Mouse (Mus musculus) lung, embryonic 16.5 days (tissue): ENCODE results near the gene Adgra3. TPM values are rescaled to one million over a fixed set of nuclear protein-coding genes. Genes with fewer than 3 reads are reported as not detected.

Experiments used
- ATAC-seq: fragments of 200-750 bp; cut with Nextera tagmentation; 2 replicates; pipeline ENCODE4 v1.8.0; 2017; ENCODE audit warnings: low read depth, mild to moderate bottlenecking, moderate library complexity
- H3K27ac ChIP-seq: fragments of 300-500 bp; sonication (generic); 2 replicates; pipeline ENCODE4 v1.5.1; 2014; ENCODE audit warnings: mild to moderate bottlenecking, control low read depth, low read length
- H3K27me3 ChIP-seq: fragments of 300-500 bp; sonication (generic); 2 replicates; pipeline ENCODE4 v1.6.1; 2014; ENCODE audit warnings: low read depth, low read length, mixed read lengths; ENCODE audit not compliant: control insufficient read depth, insufficient read depth
- H3K36me3 ChIP-seq: fragments of 300-500 bp; sonication (generic); 2 replicates; pipeline ENCODE4 v1.6.1; 2014; ENCODE audit warnings: low read length; ENCODE audit not compliant: control insufficient read depth, insufficient read depth
- H3K4me1 ChIP-seq: fragments of 300-500 bp; sonication (generic); replicated peaks from 2 replicates; pipeline ENCODE4 v1.6.1; 2014; ENCODE audit warnings: low read length, mixed read lengths; ENCODE audit not compliant: control insufficient read depth, insufficient read depth
- H3K4me2 ChIP-seq: fragments of 300-500 bp; sonication (generic); 2 replicates; pipeline ENCODE4 v1.6.1; 2014; ENCODE audit warnings: low read depth, low read length, control low read depth
- H3K4me3 ChIP-seq: fragments of 300-500 bp; sonication (generic); 2 replicates; pipeline ENCODE4 v1.5.1; 2014; ENCODE audit warnings: mild to moderate bottlenecking, low read length, control low read depth
- H3K9ac ChIP-seq: fragments of 300-500 bp; sonication (generic); 2 replicates; pipeline ENCODE4 v1.6.1; 2014; ENCODE audit warnings: low read length, control low read depth
- H3K9me3 ChIP-seq: fragments of 300-500 bp; sonication (generic); 2 replicates; pipeline ENCODE4 v1.6.1; 2016; ENCODE audit warnings: low read length; ENCODE audit not compliant: control insufficient read depth
- WGBS: fragments of 180-500 bp; shearing (Covaris S2); extraction: QIAGEN DNeasy Blood & Tissue Kit; methylation state at CpG from one replicate; pipeline ENCODE4 v1.1.7; 2014; 5-methylcytosine and 5-hydroxymethylcytosine counted together
- polyA plus RNA-seq: library from polyadenylated mRNA; unstranded; fragments of >200 nt; fragmentation: Nextera tagmentation; extraction: Ambion mirVana; gene quantifications from 2 replicates; pipeline ENCODE4 v1.2.1, GENCODE M21; 2015

The Adgra3 gene
- 10.0 and 16.0 TPM in 2 replicates for polyA plus RNA-seq

- under 1% methylated on average over 87 of the region's 113 CpGs for WGBS
- Histone ChIP-seq H3K9me3 (no peaks in the 10 kb centered on the region), H3K27me3 (no peaks in the 10 kb centered on the region), H3K4me3 (peak within 1 kb of the TSS; percentile 96), H3K4me2 (peak within 1 kb of the TSS; percentile 91), H3K9ac (peak within 1 kb of the TSS; percentile 89), H3K27ac (peak within 1 kb of the TSS; percentile 91), H3K4me1 (peaks cover 8% of the 10 kb centered on the region), H3K36me3 (no peaks in the 10 kb centered on the region)
- ATAC-seq: peak; percentile 95
These were observed at the start of gene Adgra3 for GRCm38 (mm10) chr5:50058421-50059286. Gene Adgra3 (minus strand): TSS chr5:50059006.

DNA sequence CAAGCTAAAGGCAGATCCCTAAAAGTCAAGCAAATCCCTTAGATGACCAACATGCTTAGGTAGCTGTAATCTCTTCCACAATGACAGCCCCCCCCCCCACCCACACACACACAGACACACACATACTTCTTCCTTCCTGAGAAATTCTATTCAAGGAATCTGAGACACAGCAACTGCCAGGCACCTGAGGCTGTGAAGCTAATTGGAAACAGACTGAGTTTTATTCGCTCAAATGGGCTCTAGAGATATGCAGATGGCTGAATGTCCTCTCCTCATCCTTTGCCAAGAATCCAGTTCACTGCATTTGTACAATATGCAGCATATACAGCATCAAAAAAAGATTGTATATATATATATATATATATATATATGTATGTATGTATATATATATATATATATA lies 24.6 kb upstream of the Adgra3 start:
- H3K9me3 ChIP-seq: no peaks in the 10 kb centered on the region

GRCm38 (mm10) chr5:50074245-50074644 lies 15.4 kb upstream of the Adgra3 start:
- Histone ChIP-seq H3K27ac (no peak overlapping the region), H3K4me2 (no peak overlapping the region), H3K27me3 (no peaks in the 10 kb centered on the region), H3K9me3 (no peaks in the 10 kb centered on the region), H3K9ac (no peak overlapping the region), H3K4me3 (no peak overlapping the region), H3K4me1 (no peaks in the 10 kb centered on the region), H3K36me3 (no peaks in the 10 kb centered on the region)
- ATAC-seq: no peak

More for the DNA sequence above, 24.6 kb upstream of the Adgra3 start:
- Histone ChIP-seq H3K4me2 (no peak overlapping the region), H3K27ac (no peak overlapping the region), H3K9ac (no peak overlapping the region), H3K36me3 (no peaks in the 10 kb centered on the region), H3K27me3 (no peaks in the 10 kb centered on the region), H3K4me1 (no peaks in the 10 kb centered on the region), H3K4me3 (no peak overlapping the region)
- ATAC-seq: no peak
- WGBS: 85% methylated on average over 1 of the region's 1 CpGs

GRCm38 (mm10) chr5:50064236-50064635 lies 5.4 kb upstream of the Adgra3 start:
- Histone ChIP-seq H3K9me3 (no peaks in the 10 kb centered on the region), H3K4me1 (no peaks in the 10 kb centered on the region; the same call in 1 of the 2 replicates), H3K9ac (no peak overlapping the region), H3K4me2 (no peak overlapping the region), H3K4me3 (no peak overlapping the region), H3K27ac (no peak overlapping the region), H3K36me3 (no peaks in the 10 kb centered on the region), H3K27me3 (no peaks in the 10 kb centered on the region)
- ATAC-seq: peak; percentile 57
- WGBS: 60% methylated on average over 3 of the region's 3 CpGs

DNA sequence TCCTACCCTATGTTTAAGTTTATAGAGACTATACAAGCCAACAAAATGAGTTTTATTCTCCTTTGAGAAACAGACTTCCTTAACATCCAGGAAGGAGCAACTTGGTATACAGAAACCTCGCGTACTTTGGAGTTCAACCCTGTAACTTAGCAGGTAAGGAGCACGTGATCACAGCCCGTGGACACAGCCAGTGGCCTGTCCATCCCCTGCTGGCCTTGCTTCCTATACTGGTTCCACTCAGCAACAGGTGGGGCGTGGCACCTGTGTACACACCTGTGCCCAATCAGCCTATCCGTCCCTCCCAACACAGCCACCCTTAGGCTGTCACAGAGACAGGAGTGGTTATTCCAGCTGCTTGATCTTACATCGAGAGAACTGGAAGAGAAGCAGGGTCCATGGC lies 780 bp upstream of the Adgra3 start:
- Histone ChIP-seq H3K27me3 (no peaks in the 10 kb centered on the region), H3K4me2 (peak overlapping the region; percentile 91), H3K9me3 (no peaks in the 10 kb centered on the region), H3K36me3 (no peaks in the 10 kb centered on the region), H3K27ac (peak overlapping the region; percentile 91; the same call in 1 of the 2 replicates), H3K9ac (no peak overlapping the region; the same call in 1 of the 2 replicates), H3K4me1 (peaks cover 8% of the 10 kb centered on the region), H3K4me3 (peak overlapping the region; percentile 96; the same call in 1 of the 2 replicates)
- ATAC-seq: peak; percentile 34
- WGBS: 64% methylated on average over 7 of the region's 7 CpGs

- Histone ChIP-seq H3K9me3 (no peaks in the 10 kb centered on the region), H3K4me1 (peaks cover 12% of the 10 kb centered on the region), H3K4me2 (peak overlapping the region; percentile 91), H3K27me3 (no peaks in the 10 kb centered on the region), H3K4me3 (peak overlapping the region; percentile 96), H3K27ac (peak overlapping the region; percentile 91), H3K36me3 (no peaks in the 10 kb centered on the region), H3K9ac (peak overlapping the region; percentile 89)
- 1% methylated on average over 26 of the region's 26 CpGs for WGBS
- no peak for ATAC-seq
These were observed 990 bp downstream of the Adgra3 start for GRCm38 (mm10) chr5:50057612-50058420.

DNA sequence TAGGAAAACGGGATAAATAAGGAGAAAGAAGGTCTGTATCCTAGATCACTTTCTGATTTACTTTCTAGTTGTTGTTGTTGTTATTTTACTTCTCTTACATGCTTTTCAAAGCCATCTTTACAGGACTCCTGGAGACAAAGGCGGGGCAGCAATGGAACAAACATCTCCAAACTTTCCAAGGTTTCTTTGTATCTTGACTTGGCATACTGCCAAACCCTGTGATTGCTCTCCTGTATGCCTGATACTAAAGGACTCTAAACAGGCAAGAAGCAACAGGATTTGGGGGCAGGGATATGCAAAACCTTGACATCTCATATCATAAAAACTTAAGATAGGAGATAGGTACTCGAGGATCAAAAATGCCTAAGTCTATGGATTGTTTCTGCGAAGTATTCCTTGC lies 6.3 kb downstream of the Adgra3 start:
- no peak for ATAC-seq
- WGBS: 59% methylated on average over 4 of the region's 4 CpGs
- H3K27me3 ChIP-seq: no peaks in the 10 kb centered on the region
- H3K4me2 ChIP-seq: no peak overlapping the region
- no peak overlapping the region for H3K4me3 ChIP-seq
- no peaks in the 10 kb centered on the region for H3K36me3 ChIP-seq
- H3K9ac ChIP-seq: no peak overlapping the region
- no peak overlapping the region for H3K27ac ChIP-seq
- H3K9me3 ChIP-seq: no peaks in the 10 kb centered on the region
- peaks cover 35% of the 10 kb centered on the region for H3K4me1 ChIP-seq

DNA sequence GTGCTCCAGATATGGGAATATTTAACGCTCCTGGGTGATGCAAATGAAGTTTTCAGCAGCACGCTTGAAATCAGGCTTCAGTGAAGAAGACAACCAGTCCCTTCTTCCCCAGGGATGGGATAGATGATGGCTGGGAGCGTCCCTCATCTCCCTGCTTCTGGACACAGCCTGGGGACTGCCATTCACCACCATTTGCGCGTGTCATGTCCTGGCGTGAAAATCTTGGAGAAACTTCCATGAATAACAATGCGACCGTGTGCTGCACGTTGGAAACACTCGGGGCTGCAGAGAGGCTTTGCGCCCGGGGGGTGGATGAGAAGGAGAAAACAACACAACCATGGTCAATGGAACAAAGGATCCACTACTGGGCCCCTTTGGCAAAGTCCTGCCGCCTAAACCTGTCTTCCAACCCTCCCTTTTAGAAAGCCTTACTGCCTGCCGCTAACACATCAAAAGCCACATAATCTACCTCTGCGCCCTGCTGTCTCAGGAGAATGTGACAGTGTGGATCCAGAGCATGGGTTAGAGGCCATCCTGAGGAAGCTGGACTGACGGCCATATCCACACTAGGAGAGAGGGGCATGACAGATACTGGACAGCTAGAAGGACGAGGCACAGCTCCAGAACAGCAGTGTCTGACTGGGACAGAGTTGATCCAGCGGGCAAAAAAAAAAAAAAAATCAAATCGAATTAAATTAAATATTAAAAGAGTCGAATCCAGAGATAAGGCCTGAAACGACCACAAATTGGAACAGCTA lies 8.0 kb downstream of the Adgra3 start:
- Histone ChIP-seq H3K27me3 (no peaks in the 10 kb centered on the region), H3K36me3 (no peaks in the 10 kb centered on the region), H3K9ac (no peak overlapping the region), H3K27ac (no peak overlapping the region), H3K4me2 (no peak overlapping the region), H3K9me3 (no peaks in the 10 kb centered on the region), H3K4me3 (no peak overlapping the region), H3K4me1 (peaks cover 27% of the 10 kb centered on the region)
- ATAC-seq: no peak
- WGBS: 77% methylated on average over 21 of the region's 21 CpGs
